Mouse (Mus musculus): Measurements from ENCODE around the gene Ccnq. TPM values are rescaled to one million over a fixed set of nuclear protein-coding genes. Genes with fewer than 3 reads are reported as not detected.

The Ccnq gene
- 10 to 100 TPM; 19.2 to 19.7 TPM for total RNA-seq (2021)
- long read RNA-seq, transcript Ccnq-201 (1 exons, 1,224 nt): major isoform, 19 of 19 reads
- long read RNA-seq, partial matches to known transcripts: 0 of 19 reads
- long read RNA-seq, other reads (novel, unspliced or antisense): 0 of 19 reads

- DNase-seq (ENCODE audit: low spot score in 2 of 2): peak; percentile 37 to 59
Observed at GRCm38 (mm10) chr11:78750885-78751842, at the start of gene Ccnq. TSS of gene Ccnq (minus strand) at chr11:78751729.

GRCm38 (mm10) chr11:78801094-78801493 lies 49.6 kb upstream of the Ccnq start:
- DNase-seq (ENCODE audit: low spot score in 2 of 2): no peak

GRCm38 (mm10) chr11:78796072-78796729 lies 44.7 kb upstream of the Ccnq start:
- DNase-seq (ENCODE audit: low spot score in 2 of 2): no peak

GRCm38 (mm10) chr11:78793116-78793515 lies 41.6 kb upstream of the Ccnq start:
- DNase-seq (ENCODE audit: low spot score in 2 of 2): no peak

- peak in 1 of 2 experiments; percentile 33 for DNase-seq (ENCODE audit: low spot score in 2 of 2)
Observed at GRCm38 (mm10) chr11:78792465-78792864, 40.9 kb upstream of the Ccnq start.

- DNase-seq (ENCODE audit: low spot score in 2 of 2): no peak
Observed at GRCm38 (mm10) chr11:78792055-78792454, 40.5 kb upstream of the Ccnq start.

GRCm38 (mm10) chr11:78791582-78791981 lies 40.1 kb upstream of the Ccnq start:
- peak in 1 of 2 experiments; percentile 56 for DNase-seq (ENCODE audit: low spot score in 2 of 2)

- DNase-seq (ENCODE audit: low spot score in 2 of 2): no peak
Observed at GRCm38 (mm10) chr11:78789370-78790060, 38.0 kb upstream of the Ccnq start.

GRCm38 (mm10) chr11:78786013-78786431 lies 34.5 kb upstream of the Ccnq start:
- no peak for DNase-seq (ENCODE audit: low spot score in 2 of 2)

GRCm38 (mm10) chr11:78782791-78783347 lies 31.3 kb upstream of the Ccnq start:
- DNase-seq (ENCODE audit: low spot score in 2 of 2): no peak

- no peak for DNase-seq (ENCODE audit: low spot score in 2 of 2)
Observed at GRCm38 (mm10) chr11:78782326-78782725, 30.8 kb upstream of the Ccnq start.

- no peak for DNase-seq (ENCODE audit: low spot score in 2 of 2)
Observed at GRCm38 (mm10) chr11:78780571-78780970, 29.0 kb upstream of the Ccnq start.

GRCm38 (mm10) chr11:78780002-78780401 lies 28.5 kb upstream of the Ccnq start:
- no peak for DNase-seq (ENCODE audit: low spot score in 2 of 2)

GRCm38 (mm10) chr11:78777851-78778680 lies 26.5 kb upstream of the Ccnq start:
- no peak for DNase-seq (ENCODE audit: low spot score in 2 of 2)

- DNase-seq (ENCODE audit: low spot score in 2 of 2): peak; percentile 36 to 44
Observed at GRCm38 (mm10) chr11:78771751-78772283, 20.3 kb upstream of the Ccnq start.

GRCm38 (mm10) chr11:78770436-78770835 lies 18.9 kb upstream of the Ccnq start:
- no peak for DNase-seq (ENCODE audit: low spot score in 2 of 2)

- DNase-seq (ENCODE audit: low spot score in 2 of 2): no peak
Observed at GRCm38 (mm10) chr11:78768778-78769177, 17.2 kb upstream of the Ccnq start.

- no peak for DNase-seq (ENCODE audit: low spot score in 2 of 2)
Observed at GRCm38 (mm10) chr11:78766069-78766830, 14.7 kb upstream of the Ccnq start.

- no peak for DNase-seq (ENCODE audit: low spot score in 2 of 2)
Observed at GRCm38 (mm10) chr11:78764820-78765219, 13.3 kb upstream of the Ccnq start.
